Mouse (Mus musculus): ENCODE measurements at regions not wholly inside any gene's neighbourhood (a gene's known extent, or its start where the extent isn't known, plus 50 kb on each side); places are given as distances from the start of the nearest gene placed in this dataset.

- no peak for DNase-seq (ENCODE audit: low read depth, low spot score)
- Histone ChIP-seq H3K27me3 (ENCODE audit: control insufficient read depth in 1 of 2, insufficient read depth in 2 of 2, low read length in 2 of 2) (no peaks in the 10 kb centered on the region), H3K4me1 (ENCODE audit: control insufficient read depth in 1 of 2, insufficient read depth in 2 of 2, low read length in 2 of 2) (no peaks in the 10 kb centered on the region), H3K4me3 (ENCODE audit: control insufficient read depth in 1 of 2, insufficient read depth in 1 of 2, low read depth in 2 of 2, low read length in 2 of 2) (no peak overlapping the region), H3K27ac (ENCODE audit: control insufficient read depth, low read depth, low read length) (no peak overlapping the region), H3K9ac (ENCODE audit: control insufficient read depth, low read depth, low read length, poor library complexity, severe bottlenecking) (no peak overlapping the region), H3K36me3 (ENCODE audit: control insufficient read depth in 1 of 2, insufficient read depth in 2 of 2, low read length in 2 of 2) (no peaks in the 10 kb centered on the region), H3K79me2 (ENCODE audit: control insufficient read depth, insufficient read depth, low read length, poor library complexity) (no peaks in the 10 kb centered on the region), H3K9me3 (replicated peaks; ENCODE audit: insufficient read depth, low read length) (no peaks in the 10 kb centered on the region)
- no peak for TF ChIP-seq ZC3H11A (IDR thresholded peaks at IDR 0.05; ENCODE audit: low read depth, low read length)
- TF ChIP-seq SIN3A (IDR thresholded peaks at IDR 0.05; ENCODE audit: low read length), result no peak
- TF ChIP-seq GATA1 (IDR thresholded peaks at IDR 0.05; ENCODE audit: low read depth, low read length), result no peak
- no peak for TF ChIP-seq JUND (IDR thresholded peaks at IDR 0.05; ENCODE audit: low read depth, low read length)
- no peak for TF ChIP-seq MAZ (IDR thresholded peaks at IDR 0.05; ENCODE audit: low read depth, low read length)
- TF ChIP-seq ELF1 (IDR thresholded peaks at IDR 0.05; ENCODE audit: low read depth, low read length), result no peak
- TF ChIP-seq KAT2A (conservative IDR thresholded peaks at IDR 0.05; ENCODE audit: low read depth, low read length), result no peak
- no peak for TF ChIP-seq HCFC1 (IDR thresholded peaks at IDR 0.05; ENCODE audit: low read depth, low read length)
- TF ChIP-seq RCOR1 (IDR thresholded peaks at IDR 0.05; ENCODE audit: low read depth, low read length), result no peak
- TF ChIP-seq NELFE (IDR thresholded peaks at IDR 0.05; ENCODE audit: low read depth, low read length), result no peak
- TF ChIP-seq USF2 (IDR thresholded peaks at IDR 0.05; ENCODE audit: borderline replicate concordance in 1 of 2, insufficient read depth in 1 of 2, low read depth in 1 of 2, low read length in 2 of 2), result no peak
Observed at GRCm38 (mm10) chr8:18457470-18457869, 520.6 kb downstream of the Defb40 start.

GRCm38 (mm10) chr8:18449015-18449414 lies 529.0 kb downstream of the Defb40 start:
- Histone ChIP-seq H3K9me3 (replicated peaks; ENCODE audit: insufficient read depth, low read length) (no peaks in the 10 kb centered on the region), H3K9ac (ENCODE audit: control insufficient read depth, low read depth, low read length, poor library complexity, severe bottlenecking) (no peak overlapping the region), H3K4me3 (ENCODE audit: control insufficient read depth in 1 of 2, insufficient read depth in 1 of 2, low read depth in 2 of 2, low read length in 2 of 2) (no peak overlapping the region), H3K27ac (ENCODE audit: control insufficient read depth, low read depth, low read length) (no peak overlapping the region), H3K4me1 (ENCODE audit: control insufficient read depth in 1 of 2, insufficient read depth in 2 of 2, low read length in 2 of 2) (no peaks in the 10 kb centered on the region), H3K79me2 (ENCODE audit: control insufficient read depth, insufficient read depth, low read length, poor library complexity) (no peaks in the 10 kb centered on the region), H3K36me3 (ENCODE audit: control insufficient read depth in 1 of 2, insufficient read depth in 2 of 2, low read length in 2 of 2) (no peaks in the 10 kb centered on the region), H3K27me3 (ENCODE audit: control insufficient read depth in 1 of 2, insufficient read depth in 2 of 2, low read length in 2 of 2) (no peaks in the 10 kb centered on the region)
- TF ChIP-seq UBTF (IDR thresholded peaks at IDR 0.05; ENCODE audit: borderline replicate concordance, insufficient read depth, low read depth, low read length) (no peak), SIN3A (IDR thresholded peaks at IDR 0.05; ENCODE audit: low read length) (no peak), BHLHE40 (IDR thresholded peaks at IDR 0.05; ENCODE audit: borderline replicate concordance, low read depth, low read length) (no peak), CHD2 (IDR thresholded peaks at IDR 0.05; ENCODE audit: low read length) (no peak), ZNF384 (IDR thresholded peaks at IDR 0.05; ENCODE audit: low read depth, low read length) (no peak), CHD1 (IDR thresholded peaks at IDR 0.05; ENCODE audit: low read depth, low read length) (no peak)
- no peak for DNase-seq (ENCODE audit: low read depth, low spot score)
